Mouse (Mus musculus) C2C12 (cell line): ENCODE results near the gene Fuca1.

ENCODE experiments used
- CTCF ChIP-seq: IDR thresholded peaks from one replicate; pipeline ENCODE4 v1.5.1; 2011; ENCODE audit not compliant: control insufficient read depth, insufficient read depth, insufficient read length
- FOSL1 ChIP-seq: IDR thresholded peaks from one replicate; pipeline ENCODE4 v1.8.0; 2011; ENCODE audit warnings: mild to moderate bottlenecking, low read length; ENCODE audit not compliant: poor library complexity, insufficient read depth, severe bottlenecking
- MAX ChIP-seq: IDR thresholded peaks from one replicate; pipeline ENCODE4 v1.6.1; 2011; ENCODE audit warnings: mild to moderate bottlenecking, control low read depth
- USF1 ChIP-seq: IDR thresholded peaks from one replicate; pipeline ENCODE4 v1.6.1; 2011; ENCODE audit warnings: low read depth, mild to moderate bottlenecking, control low read depth, moderate library complexity

DNA sequence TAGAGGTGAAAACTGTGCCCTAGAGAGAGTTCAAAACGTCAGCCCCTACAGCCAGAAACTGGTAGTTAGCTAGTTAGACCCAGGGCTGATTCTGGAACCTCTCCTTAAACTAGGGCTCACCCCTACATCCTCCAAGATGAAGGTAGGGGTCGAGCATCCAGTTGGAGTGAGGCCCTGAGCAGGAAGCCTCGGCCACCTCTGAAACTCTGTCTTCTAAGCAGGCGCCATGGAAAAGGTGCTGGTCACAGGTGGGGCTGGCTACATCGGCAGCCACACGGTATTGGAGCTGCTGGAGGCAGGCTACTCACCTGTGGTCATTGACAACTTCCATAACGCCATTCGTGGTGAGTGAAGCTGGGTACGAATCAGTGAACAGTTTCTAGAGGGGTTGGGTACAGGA lies 44.6 kb downstream of the Fuca1 start:
- TF ChIP-seq CTCF (no peak), MAX (no peak), USF1 (no peak), FOSL1 (no peak)
